Mouse (Mus musculus): ENCODE results near the gene Cypt4.
"Not testable (repeated sequence)": the region's sequence is repeated elsewhere in the genome, so short reads cannot be mapped to it uniquely, and the experiment has no call there.

Cypt4 gene

DNA sequence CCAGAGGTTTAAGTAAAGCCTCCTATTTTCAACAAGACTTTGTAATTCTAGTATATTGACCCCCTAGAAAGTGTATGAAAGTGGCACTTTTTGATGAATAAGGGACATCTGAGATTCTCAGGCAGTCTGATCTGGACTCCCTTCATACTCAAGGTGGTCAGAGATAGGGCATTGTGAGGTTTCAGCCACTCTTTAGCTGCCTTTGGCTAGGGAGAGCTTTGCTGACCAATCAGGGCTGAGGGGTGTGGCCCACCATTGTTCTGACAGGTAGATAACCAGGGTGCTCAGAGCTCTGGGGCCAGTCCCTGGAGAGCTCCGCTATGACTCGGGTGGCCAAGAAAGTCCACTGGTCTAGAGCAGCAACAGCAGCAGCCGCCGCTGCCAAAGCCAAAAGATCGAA is at the start of gene Cypt4:
Gene Cypt4 (plus strand): TSS at position 301 of the 400 bp plus-strand sequence.
- no peak for DNase-seq

GRCm38 (mm10) chr9:24637341-24637740 is 12.3 kb downstream of the Cypt4 start:
- not testable (repeated sequence) for DNase-seq

Data from cerebellum, adult 11-12 months (tissue).